Mouse (Mus musculus): ENCODE results near the gene Kif26b.

The Kif26b gene

DNA sequence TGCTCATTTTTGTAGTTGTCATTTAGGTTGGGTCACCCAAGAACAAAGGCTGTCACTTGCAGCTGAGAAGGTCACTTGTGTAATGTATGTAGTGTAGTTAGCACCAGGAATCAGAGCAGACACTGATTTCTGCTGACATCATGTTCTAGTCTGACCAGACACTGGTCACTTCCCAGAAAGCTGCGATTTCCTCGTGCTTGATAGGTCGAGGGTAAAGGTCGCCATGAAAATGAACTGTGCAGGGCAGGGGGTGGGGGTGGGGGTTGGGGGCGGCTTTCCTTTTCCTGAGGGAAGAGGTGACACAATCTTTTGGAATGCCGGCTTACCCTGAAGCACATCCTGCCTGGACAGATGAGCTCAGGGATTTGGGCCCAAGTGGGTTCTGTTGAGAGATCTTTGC lies 68.8 kb downstream of the Kif26b start:
- DNase-seq, result no peak

DNA sequence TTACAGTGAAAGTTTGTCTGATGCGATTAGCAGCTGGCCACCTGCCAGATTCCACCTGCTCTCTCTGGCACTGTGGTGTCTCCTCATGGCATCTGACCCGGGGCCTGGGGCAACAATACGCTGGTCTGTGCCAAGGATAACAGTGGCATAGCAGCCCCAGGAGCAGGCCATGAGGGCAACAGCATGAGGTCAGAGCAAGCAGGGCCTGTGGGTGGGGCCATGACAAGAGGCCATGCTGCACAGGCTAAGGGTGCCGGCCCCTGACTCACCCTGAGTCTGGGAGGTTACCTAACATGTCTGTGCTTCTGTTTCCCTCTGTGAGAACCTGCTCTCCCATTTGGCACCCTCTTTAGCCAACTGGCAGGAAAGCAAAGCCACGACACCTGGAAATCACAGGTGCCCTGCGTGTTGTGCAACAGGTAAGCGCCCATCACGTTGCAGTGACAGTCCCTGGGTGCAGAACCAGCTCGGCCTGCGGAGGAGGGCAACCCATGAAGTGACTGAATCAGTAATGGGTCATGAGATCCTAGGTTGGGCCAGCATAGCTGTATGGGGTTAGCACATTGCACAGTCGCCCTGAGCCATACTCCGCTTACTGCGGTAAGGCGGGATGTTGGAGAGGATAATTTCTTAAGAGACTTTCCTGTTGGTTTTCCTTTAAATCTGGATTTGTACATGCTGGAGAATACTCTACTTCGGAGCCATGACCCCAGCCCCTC lies 72.1 kb downstream of the Kif26b start:
- no peak for DNase-seq

DNA sequence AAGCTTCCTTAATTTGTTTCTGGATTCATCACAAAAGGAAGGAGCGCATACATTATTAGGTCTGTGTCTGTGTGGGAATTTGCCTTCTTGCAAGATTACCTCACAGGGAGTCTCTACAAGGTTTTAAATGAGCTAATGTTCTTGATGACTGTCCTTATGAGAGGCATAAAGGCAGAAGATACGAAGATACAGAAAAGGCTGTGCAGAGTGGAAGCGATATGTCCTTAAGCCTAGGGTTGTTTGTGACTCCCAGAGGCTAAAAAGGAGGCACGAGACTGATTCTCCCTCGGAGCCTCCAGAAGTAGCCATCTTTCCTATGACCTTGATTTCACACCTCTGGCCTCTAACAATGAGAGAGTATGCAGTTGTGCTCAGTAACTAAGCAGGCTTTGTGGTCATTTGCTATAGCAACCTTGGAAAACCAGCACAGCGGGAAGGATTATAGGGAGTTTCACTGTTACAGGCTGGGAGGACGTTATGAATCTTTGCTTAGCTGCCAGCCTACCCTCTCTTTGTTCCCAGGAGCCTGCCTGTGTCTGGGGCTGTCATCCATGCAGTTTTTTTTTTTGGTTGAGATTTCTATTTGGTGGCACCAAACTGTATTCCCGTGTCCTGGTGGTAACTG lies 80.3 kb downstream of the Kif26b start:
- no peak for DNase-seq

DNA sequence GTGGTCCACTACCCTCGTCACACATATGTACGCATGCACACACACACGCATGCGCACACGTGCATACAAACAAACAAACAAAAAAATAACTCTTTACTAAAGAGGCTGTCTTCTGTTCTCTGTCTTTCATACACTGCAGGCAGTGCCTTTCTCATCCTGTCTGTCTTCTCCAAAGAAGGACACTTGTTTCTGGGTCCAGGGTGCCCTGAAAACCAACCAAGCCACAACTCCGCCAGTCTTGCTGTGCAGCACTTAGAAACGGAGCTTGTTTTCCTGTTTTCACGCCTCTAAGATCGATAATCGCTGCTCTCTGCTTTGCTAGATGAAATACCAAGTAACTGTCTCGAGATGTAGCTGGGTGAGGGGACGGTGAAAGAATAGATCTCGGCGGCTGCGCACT lies 82.6 kb downstream of the Kif26b start:
- no peak for DNase-seq

DNA sequence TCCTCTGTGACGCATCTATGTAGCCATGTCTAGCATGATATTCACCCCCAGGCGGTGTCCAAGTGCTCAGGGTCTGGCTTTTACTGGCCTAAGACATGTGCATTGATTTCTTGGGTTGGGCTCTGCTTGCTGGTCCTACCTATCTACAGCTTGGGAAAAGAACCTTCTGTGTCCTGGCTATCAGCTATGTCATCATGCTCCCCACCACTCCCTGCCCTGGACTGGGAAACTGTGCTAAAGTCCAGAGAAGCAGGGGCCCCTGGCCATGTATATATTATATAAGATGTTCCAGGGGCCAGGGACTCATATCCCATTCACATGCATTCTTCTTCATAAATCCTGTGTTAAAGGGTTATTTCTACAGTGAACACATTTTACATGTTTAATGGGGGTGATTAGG lies 92.4 kb downstream of the Kif26b start:
- no peak for DNase-seq

DNA sequence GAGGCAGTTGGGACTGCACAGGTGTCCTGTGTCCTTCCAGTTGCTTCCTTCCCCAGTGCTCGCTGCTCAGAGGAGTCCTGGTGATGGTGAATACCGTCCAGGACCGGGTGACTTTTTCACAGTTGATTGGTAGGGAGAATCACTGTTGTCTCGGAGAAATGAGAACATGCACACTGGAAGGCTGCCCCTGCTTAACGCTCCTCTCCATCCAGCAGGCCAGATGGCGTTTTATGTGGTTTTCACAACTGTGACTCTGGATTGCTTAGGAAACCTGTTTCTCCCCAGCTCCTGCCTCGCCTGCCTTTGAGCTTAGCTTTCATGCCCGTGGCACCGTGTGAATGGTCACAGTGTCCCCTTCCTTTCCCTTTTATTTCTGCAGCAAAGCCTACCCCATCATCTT lies 95.0 kb downstream of the Kif26b start:
- DNase-seq, result no peak

DNA sequence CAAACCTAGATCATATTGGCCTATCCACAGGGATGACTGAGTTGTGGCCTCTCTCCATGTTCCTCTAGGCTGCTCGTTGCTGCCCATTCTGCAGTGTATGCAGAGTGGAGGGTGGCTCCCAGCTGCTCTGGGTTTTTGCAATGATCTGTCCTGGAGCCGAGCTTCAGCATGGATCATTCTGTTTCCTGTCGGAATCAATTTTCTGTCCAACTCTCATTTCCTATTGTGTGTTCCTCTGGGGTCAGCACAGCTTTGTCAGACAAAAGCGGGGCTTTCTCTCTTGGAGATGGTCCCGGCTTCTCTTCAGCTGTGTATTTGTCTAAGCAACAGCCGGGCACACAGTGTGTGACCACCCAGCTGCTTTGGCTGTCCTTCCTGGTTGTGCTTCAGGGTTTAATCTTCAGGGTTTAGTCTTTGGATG lies 98.0 kb downstream of the Kif26b start:
- no peak for DNase-seq

DNA sequence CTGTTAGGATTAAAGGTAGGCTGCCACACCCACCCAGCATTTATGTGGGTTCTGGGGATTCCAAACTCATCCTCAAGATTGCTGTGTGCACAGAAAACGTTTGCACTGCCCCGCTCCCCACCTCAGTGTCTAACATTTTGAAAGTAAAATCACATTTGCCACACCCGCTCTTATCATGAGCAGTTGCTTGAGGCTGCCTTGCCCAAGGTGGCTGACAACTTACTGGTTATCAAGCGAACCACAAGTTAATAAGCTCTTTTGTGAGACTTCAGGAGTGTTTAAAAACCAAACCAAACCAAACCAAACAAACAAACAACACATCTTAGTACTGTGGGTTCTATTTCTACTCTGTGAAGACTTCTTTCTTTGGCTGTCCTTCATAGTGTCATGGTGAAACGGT lies 101.1 kb downstream of the Kif26b start:
- no peak for DNase-seq

DNA sequence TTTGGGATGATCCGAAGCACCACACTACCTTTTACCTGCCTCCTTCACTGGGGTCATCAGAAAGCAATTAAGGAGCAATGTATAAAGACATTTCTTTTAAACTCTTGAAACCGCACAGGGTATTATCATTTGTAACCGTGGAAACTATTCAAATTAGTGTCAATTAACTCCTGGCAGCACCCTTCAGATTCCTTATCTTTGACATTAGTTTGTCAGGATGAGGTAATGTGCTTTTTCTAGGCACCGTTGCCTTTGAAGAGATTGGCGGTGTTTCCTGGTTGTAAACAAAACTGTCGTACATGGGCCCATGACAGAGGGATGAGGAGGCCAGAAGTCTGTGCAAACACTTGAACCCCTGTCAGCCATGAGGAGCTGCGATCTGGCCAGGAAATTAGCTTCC lies 102.9 kb downstream of the Kif26b start:
- no peak for DNase-seq

DNA sequence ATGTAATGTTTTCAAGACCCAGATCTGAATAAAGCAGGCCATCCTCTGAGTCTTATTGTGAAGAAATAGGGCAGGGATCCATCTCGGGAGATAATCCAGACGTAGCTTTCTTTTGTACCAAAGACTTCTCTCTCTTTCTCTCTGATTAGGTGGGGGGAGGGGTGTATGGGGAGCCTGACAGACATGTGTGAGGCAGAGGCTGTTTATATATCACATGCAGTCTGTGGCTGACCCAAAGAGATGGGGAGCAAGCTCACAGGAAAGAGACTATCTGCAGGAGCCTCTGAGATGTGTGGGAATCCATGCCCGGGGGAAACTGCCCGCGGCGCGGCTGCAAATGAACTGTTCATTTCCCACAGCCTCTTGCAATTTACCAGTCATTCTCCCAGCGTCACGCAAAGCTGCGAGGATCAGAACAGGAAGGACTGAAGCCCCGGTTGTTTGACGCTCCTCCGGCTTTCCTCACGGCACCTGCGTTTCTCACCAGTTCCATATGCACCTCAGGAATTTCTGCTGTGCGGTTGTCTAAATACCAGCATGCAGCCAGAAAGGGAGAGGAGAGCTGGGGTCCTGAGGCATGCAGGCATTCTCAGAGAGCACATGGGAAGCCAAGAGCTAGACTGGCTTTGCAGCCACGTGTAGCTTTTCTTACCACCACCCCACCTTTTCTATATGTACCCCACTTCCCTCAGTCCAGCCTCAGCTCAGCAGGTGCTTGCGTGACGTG lies 105.6 kb downstream of the Kif26b start:
- DNase-seq, result no peak

DNA sequence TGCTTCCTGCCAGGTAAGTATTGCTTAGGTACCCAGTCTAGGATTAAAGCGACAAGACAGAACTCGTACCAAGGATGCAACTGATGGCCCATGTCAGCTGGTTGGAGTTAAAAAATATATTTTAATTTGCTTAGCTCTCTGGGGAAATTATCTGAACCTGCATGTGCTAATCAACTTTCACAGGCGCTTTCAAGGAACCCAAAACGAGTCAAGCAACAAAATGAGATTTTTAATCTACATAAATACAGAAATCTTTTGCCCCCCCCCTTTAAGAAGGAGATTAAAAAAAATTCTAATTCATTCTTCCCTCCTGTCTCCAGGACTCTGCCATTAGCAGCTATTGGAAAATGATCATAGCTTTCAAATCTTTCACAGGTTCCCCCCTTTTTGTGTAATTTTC lies 106.5 kb downstream of the Kif26b start:
- no peak for DNase-seq

DNA sequence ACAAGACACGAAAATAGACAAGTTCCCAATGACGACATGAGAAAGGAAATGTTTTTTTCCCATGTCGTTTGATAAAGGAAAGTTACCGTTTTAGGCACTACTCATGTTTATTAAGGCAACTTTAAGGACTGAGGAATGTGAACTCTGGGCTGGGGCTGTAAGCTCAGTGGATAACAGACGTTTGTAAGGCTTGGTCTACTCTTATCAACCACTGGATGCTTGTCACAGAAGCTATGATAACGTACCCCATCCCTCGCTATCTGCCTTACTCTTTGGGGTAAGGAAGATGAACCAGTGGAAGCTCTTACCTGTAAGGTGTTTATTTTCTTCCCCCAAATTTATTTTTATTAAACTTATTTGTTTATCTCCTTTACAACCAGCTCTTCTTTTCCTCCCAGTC lies 108.4 kb downstream of the Kif26b start:
- DNase-seq, result no peak

DNA sequence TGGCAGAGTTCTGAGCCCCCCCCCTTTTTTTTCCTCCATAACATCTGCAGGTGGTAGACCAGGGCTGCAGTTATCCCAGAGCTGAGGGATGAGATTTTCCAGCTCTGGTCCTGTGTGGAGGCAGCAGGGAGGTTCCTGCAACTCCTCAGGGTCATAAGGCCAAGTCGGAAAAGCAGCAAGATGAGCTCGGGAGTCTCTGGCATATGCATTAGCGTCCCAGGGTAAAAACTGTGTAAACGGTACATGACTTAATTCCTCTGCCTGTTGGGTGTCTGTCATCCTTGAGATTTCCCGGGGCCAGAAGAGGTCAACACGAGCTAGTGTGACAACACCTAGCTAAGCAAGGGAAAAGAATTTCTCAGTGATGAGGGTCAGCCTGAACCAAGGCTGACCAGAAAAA lies 111.0 kb downstream of the Kif26b start:
- DNase-seq, result no peak

DNA sequence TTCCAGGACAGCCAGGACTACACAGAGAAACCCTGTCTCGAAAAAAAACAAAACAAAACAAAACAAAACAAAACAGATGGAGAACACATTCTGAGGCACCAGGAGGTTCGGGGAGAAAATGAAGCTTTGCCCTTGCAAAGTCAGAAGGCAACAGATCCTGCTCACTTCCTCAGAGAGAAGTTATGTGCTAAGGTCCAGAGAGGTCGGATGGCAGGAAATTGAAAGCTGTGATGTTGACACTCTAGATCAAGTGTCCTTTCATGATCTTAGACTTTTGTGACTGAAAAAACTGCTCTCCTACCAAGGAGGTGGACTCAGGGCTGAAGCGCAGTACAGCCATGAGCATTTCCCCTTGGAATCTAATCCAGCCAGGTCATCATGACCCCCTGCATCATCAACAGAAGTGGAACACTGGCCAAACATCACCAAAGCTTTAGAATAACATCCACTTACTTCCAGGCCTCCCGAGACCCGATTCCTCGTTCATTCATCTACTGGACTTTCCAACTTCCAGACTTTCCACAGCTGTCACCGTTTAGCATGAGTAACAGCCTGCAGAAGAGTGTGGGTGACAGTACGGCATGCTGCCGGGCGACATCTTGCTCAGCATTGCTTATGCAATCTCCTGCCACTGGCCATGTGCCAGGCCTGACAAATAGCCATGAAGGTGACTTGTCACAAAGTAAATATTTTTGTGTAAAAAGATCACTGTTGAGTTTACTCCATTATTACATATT lies 112.0 kb downstream of the Kif26b start:
- no peak for DNase-seq

DNA sequence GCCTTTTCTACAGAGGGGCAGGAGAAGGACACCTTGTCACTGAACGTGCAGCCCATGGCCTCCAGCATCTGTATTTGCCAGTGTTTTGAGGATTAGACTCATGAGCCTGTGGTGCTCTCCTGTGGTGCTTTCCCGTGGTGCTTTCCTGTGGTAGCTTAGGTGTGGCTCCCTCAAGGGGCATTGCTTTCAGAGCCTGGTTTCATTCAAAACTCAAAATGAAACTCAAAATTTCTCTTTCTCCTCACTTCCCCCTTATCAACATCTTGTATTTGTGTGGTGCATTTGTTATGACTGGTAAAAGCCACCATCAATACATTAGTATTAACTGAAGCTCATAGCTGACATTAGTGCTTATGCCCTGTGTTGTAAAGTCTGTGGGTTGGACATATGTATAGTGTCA lies 112.9 kb downstream of the Kif26b start:
- no peak for DNase-seq

DNA sequence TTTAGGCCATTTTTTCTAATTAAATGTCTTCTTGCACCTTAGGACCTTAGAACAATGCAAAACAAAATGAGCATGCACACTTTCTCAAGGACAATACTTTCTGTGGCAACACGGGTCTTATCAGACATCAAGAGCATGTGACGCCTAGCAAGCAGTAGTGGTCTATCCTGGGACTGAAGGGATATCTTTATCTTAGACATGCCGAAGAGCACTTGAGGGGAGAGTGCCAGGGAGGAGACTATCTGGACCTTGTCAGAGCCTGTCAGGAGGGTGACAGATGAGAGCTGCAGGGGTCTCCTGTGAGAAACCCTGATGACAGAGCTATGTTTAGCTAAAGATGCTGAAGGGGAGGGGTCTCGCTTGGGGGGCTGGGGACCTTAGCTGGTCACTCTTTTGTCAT lies 116.0 kb downstream of the Kif26b start:
- DNase-seq, result no peak

DNA sequence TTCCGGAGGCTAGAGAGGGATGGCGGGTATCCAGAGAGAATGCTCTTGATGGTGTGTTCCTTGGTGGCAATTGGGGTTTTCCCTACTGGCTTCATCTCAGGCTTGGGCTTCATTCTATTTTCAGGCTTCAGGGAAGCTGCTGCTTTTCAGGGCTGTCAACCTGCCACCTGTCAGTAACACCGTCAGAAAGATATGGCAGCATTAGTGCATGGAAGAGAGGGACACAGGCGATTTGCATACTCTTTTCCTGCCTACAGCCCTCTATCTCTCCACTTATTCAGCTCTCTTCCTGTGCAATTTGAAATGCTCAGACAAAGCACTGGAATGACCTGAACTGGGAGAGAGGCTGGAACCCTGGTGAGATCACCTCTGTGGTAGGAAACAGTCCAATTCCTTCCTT lies 117.7 kb downstream of the Kif26b start:
- no peak for DNase-seq

DNA sequence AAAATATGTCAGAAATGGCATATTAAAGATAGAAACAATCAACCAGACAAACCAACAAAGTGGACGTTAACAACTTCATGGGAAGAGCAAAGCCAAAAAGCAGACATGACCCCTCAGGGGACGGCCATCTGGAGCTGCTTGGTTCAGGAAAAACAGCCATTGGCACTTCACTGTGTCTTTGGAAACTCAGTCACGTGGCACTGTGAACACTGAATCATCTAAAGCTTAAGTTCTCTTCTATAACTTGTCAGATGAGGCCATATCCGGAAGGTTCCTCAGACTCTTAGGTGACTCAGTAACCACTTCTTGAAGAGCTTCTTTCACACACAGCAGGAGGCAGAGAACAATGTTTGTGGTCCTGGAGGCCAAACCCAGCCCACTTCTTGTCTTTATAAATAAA lies 126.6 kb downstream of the Kif26b start:
- no peak for DNase-seq

DNA sequence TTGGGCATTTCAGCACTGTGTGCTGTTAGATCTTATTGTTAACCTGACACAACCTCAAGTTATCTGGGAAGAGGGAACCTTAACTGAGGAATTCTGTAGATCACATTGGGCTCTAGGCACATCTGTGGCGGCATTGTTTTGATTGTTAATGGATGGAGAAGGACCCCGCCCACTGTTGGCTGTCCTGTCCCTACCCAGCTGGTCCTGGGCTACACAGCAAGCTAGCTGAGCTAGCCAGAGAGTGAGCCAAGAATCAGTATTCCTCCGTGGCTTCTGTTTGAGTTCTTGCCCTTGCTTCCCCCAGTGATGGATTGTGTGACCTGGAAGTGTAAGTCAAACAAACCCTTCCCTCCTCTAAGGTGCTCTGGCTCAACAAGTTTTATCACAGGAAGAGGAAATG lies 132.1 kb downstream of the Kif26b start:
- no peak for DNase-seq

DNA sequence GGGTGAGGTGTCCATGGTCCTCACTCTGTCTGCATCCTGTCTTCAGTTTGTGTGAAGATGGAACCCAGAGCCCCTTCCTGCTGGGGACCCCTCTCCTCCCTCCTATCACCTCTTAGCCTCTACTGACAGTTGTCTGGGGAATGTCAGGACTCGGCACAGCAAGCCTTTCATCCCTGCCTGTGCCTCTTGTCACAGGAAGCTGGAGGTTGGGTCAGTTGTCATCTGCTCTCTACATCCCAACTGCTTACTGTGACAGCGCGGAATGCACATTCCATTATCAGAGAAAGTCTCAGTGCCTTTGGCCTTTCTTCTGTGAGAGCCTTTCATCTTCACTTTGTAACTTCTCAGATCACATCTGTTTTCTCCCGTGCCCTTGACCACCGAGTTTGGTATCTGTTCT lies 132.6 kb downstream of the Kif26b start:
- DNase-seq, result no peak

DNA sequence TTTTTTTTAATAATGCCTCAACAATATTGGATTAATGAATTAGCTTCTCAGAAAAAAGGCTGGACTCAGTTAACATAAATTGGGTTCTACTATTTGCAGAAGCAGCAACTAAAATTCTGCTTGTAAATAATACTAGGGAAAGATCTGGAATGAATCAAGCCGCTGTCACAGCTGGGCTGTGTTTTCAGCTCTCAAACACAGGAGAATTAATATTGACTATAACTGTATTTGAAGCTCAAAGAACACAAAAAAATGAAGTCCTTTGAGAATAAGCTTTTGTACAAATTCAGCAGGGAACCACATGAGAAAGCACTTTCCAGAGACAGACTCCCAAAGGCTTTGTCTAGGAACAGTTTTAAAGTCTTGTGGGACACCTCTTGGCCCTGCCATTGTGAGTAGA lies 134.6 kb downstream of the Kif26b start:
- no peak for DNase-seq

DNA sequence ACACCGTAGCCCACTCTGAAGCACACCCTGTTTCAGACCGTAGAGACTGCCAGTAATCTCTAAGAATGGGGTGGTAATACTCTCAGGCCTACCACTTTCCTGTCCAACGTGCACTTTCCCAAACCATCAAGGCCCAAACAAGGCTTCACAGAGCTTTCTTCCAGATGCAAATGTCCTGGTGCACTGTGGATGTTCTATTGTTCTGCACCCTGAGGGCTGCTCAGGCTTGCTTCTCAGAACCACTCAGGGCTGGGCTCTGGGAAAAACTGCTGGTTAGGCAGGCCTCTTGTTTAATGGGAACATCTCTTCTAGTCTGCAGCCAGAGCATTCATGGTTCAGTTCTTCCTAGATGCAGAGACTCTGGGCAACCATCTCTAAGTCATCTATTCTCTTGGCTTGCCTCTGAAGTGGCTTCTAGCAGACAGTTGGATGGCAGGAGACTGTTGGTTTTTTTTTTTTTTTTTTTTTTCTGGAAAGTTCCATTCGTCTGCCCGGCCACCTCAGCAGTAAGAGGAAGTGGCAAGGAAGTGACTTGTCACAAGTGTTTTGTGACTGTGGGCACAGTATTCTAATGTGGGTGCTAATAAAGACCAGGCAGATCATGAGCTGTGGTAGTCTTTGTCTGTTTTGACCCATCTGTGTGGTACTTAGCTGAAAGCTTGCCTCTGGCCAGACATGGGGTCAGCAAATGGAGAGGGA lies 135.5 kb downstream of the Kif26b start:
- DNase-seq, result no peak

DNA sequence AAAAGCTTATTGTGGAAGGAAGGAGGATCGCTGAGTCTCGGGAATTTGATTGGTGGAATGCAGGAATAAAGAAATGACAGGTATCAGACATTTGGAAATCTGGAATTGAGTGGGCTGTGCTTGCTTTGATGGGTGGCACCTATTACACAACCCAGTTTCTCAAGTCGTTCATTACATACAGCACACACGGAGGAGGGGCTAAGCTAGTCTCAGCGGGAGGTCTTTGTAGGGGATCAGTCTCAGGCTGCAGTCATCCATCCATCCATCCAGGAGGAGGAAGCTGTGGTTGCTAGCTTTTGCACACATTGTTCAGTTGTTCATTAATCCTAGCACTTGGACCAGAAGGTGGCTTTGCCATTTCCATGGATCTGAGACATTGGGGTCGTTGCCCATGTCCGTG lies 137.6 kb downstream of the Kif26b start:
- no peak for DNase-seq

Measured in thymus, postnatal 25 days (tissue).